In genomic region chr7:74425941-74426340, GRCm38 (mm10) we compare ENCODE assay signal across 19 mouse cellular contexts.
"Had no signal": no experiment of that assay in that cellular context is flagged by ENCODE, and none has a peak within 500 bp of the region (broad histone marks: within the 10 kb centered on the region; RNA-seq: fewer than 3 reads in every experiment).

No protein-coding gene starts in this region.

- DNase-seq: lung, adult 2 months; lung, postnatal 4 days; midbrain, embryonic 14.5 days; retina, postnatal 1 day; right cerebral cortex, adult 18-20 months; right cerebral cortex, postnatal 25 days; right cerebral cortex, postnatal 4 days; spleen, adult 18-20 months; thymus, adult 18-20 months; thymus, postnatal 14 days; thymus, postnatal 36 days had no signal

- H3K27ac ChIP-seq: liver, embryonic 12.5 days; liver, embryonic 14.5 days; midbrain, embryonic 10.5 days; midbrain, embryonic 12.5 days; neural tube, embryonic 13.5 days; neural tube, embryonic 15.5 days had no signal

- H3K4me3 ChIP-seq: liver, embryonic 12.5 days; midbrain, embryonic 10.5 days; midbrain, embryonic 12.5 days; myocyte; neural tube, embryonic 13.5 days; neural tube, embryonic 15.5 days had no signal

- ATAC-seq: liver, embryonic 12.5 days; midbrain, embryonic 16.5 days had no signal

- H3K36me3 ChIP-seq: liver, embryonic 12.5 days; midbrain, embryonic 10.5 days; midbrain, embryonic 12.5 days; neural tube, embryonic 13.5 days; neural tube, embryonic 15.5 days had no signal

- H3K9ac ChIP-seq: liver, embryonic 12.5 days; liver, embryonic 14.5 days; midbrain, embryonic 12.5 days; neural tube, embryonic 13.5 days; neural tube, embryonic 15.5 days had no signal

- H3K27me3 ChIP-seq: liver, embryonic 12.5 days; midbrain, embryonic 12.5 days; neural tube, embryonic 13.5 days had no signal

- H3K9me3 ChIP-seq: liver, embryonic 12.5 days; midbrain, embryonic 10.5 days; midbrain, embryonic 12.5 days; neural tube, embryonic 13.5 days; neural tube, embryonic 15.5 days had no signal

- H3K4me2 ChIP-seq: liver, embryonic 12.5 days; midbrain, embryonic 12.5 days; neural tube, embryonic 13.5 days; neural tube, embryonic 15.5 days had no signal
